Mouse (Mus musculus) natural killer cell, adult 2 months (primary cell): Measurements from ENCODE around the gene Gm49337.

Experiments used
- DNase-seq, 2 experiments: peaks; one replicate each; pipeline ENCODE4 v3.0.0; 2022; ENCODE audit warnings: low spot score in 2 of 2

Gene Gm49337

DNA sequence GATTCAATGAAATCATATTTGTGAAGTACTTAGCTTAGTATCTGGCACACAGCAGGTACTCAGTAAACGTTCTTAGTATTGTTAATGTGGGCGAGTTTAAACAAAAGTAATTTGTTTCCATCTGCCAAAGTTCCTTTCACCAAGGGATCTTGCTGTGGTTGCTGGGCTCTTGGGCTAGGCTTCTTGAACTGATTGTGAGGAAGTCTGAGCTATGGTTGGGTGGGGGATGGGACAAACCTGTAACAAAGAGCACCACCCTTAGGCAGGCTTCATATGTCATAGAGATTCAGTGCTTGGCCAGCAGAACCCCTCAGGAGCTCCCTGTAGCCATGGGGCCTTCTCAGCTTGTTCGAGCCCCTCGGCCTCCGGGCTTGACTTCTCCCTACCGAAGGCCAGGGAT is at the start of gene Gm49337, which contains the start of gene 1700042G07Rik:
Gene Gm49337, plus strand, starts transcription at position 313 of the 400 bp plus-strand sequence.
Gene 1700042G07Rik, plus strand, starts transcription at position 301 of the 400 bp plus-strand sequence.
- DNase-seq: no peak

DNA sequence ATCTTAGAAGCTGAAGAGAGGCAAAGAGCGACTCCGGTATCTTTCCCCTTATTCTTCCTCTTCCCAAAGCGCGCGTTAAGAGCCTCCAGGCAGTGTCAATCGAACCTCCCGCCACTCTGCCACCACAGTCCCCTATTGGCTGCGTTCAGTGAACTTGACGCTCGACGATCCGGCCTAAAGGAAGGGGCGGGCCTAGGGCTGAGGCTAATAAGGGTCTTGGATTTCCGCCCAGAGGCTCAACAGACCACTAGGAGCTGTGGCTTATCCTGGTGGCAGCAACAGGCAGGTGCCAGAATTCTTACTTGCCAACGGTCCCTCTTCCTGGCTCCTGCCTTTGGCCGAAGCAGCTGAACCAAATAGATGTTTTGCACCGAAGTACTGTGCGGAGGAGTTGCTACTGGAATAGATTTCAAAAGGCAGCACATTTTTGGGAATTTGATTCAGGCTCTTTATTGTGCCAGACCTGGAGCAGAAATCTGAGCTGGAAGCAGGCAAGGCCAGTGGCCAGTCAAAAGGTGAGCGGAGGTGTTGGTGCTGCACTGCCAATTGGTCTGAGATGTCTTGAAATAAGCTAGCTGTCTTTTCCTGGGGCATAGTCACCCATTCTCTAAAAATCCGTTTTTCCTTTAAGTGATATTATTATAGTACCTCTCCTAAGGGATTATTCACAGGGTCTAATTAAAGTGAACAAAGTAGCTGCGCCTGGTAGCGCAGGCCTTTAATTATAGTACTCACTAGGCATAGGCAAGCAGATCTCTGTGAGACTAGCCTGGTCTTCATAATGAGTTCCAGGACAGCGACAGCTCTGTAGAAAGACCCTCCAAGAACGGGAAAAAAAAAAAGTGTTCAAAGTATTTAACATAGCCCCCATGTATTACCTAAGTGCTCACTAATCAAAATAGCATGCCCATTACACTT is 49.3 kb upstream of the Gm49337 start, which contains the start of the genes Rad54l and Pomgnt1:
Gene Rad54l, minus strand, starts transcription at position 89 of the 918 bp plus-strand sequence.
Gene Pomgnt1, plus strand, starts transcription at position 239 of the 918 bp plus-strand sequence.
- DNase-seq: peak; percentile 52 to 56

DNA sequence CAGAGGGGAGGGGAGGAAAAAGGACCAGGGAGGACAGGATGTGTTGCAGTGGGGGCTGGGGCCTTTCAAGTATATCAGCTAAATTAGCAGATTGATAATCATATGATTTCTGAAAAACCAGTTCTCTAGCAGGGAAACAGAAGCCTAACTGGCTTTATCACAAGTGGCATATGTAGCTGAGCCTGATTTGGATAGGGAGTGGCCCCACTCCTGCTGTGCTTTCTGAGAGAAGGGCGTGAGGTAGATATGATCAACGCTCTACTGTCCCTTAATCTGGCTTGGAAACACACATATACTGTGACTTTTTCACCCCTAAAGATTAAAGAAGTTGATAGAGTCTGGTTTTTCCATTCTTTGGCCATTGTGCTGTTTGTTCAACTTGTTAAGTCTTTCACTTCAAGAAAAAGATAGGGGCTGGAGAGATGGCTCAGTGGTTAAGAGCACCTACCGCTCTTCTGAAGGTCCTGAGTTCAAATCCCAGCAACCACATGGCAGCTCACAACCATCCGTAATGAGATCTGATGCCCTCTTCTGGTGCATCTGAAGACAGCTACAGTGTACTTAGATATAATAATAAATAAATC is 47.3 kb upstream of the Gm49337 start:
- no peak for DNase-seq

DNA sequence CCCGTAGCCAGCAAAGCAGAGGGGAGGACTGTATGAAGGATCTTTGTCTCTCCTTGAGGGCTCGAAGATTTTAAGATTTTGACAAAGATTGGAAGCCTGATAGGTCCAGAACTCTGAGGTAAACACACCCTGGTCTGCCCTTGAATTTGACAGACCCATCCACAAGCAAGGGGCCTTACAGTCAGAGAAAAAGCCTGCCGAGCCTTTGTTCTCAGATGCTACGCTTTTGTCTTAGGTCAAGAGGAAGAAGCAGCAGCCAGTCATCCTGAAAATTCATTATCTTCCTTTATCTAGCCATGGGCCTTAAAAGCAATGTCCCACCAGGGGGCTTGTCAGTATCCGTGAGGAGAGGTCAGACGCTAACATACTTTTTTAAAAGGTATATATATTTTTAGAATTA is 45.2 kb upstream of the Gm49337 start:
- no peak for DNase-seq

DNA sequence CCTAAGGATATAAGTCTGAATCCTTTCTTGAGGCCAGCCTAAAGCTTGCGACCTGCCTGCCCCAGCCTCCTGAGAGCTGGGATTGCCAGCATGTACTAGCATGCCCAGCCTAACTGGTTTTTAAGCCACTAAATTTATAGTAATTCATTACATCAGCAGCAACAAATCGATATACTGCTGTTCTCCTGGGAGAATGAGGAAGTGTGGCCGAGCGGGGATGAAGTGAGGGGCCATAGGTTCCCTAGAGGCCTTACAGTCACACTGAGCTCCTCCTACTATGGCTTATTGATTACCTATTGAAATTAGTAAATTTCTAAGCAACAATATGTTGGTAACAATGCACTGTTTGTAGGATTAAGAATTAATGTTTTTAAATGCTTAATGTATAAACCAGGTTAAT is 40.1 kb upstream of the Gm49337 start:
- DNase-seq: no peak

DNA sequence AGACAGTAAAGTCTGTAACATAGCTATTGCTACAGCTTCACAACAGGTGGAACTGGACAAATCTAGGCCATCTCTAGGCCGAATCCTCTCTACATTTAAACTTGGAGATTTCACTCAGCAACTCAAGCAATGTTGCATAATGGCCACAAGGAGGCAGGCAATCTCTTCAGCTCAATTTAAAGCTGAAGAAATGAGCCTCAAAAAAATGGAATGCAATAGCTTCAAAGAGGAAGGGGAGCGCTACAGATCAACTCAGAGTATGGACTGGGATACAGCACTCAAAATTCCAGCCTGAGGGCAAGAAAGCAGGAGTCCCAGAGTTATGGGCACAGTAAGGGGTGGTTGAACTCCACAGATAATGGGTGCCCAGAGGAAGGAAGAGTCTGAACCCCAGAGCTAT is 38.2 kb upstream of the Gm49337 start:
- peak in 1 of 2 experiments; percentile 15 for DNase-seq

DNA sequence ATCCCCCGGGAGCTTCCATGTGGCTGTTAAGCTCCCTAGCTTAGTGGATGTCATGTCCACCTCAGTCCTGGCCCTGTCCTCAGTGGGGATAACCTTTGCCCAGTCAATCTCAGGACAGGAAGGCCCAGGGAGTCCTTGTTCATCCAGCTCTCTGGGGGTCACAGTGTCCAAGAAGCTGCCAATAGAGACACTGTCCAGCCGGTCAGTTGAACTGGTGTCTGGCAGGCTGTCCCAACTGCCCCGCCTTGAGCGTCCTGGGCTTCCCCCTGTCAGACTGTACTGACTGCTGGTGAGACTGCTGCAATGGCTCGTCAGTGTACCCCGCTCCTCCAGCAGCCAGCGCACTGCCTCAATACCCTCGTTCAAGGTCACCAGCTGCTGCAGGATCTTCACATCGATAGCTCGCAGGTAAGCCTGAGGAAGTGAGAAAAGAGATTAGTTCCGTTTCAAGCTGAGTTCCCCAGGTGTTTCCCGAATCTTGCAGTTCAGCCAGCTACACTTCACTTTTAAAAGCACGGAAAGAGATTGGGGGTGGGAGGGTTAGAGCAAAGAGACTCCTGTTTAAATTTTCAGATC is 35.7 kb upstream of the Gm49337 start:
- DNase-seq: peak in 1 of 2 experiments; percentile 23

DNA sequence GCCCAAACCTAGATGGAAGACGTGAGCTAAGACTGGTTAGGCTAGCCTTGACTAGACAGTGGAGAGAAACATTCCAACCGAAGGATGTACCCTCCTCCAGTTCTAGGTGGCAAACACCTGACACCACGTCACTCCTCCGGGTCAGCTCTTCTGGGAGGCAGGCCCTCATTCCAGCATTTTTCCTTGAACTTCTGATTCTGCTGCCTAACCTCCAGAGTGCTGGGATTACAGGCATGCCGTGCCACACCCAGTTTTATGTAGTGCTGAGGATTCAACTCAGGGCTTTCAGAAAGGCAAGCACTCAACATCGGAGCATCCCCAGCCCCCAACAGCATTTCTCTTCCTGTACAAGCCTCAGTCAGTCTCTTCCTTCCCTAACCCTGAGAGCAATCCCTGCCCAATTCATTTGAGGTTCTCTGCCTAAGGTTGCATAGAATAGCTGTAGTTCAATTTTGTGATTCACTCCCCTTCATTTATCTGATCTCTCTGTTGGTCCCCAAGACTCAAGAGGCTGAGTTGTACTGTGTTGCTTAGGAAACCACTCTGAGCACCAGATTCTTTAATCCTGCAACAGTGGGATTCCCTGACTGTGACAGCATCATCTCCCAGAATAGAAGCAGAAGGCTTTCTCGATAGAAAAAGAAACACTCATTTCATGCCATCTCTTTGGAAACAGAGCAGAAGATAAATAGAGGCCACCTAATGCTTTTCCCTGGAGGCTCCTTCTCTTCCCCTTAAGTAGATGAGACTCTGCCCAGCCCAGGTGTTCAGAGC is 32.2 kb upstream of the Gm49337 start:
- DNase-seq: no peak

DNA sequence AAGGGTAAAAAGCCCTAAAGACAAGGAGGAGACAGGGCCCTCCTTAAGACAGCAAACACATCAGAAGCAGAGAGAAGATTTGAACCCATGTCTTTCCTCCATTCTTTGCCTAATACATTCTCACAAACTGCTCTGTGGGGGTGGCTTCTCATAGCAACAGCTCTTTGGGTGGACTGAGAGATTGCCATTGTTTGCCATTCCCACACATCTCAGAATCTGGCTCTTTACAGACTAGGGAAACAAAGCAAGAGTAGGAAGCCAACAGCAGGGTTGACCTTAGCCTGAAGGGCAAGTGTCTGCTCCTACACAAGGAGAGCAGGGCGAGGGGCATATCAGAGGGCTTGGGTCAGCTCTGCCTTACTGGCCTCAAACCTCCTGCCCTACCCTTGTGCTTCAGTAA is 31.4 kb upstream of the Gm49337 start:
- no peak for DNase-seq

DNA sequence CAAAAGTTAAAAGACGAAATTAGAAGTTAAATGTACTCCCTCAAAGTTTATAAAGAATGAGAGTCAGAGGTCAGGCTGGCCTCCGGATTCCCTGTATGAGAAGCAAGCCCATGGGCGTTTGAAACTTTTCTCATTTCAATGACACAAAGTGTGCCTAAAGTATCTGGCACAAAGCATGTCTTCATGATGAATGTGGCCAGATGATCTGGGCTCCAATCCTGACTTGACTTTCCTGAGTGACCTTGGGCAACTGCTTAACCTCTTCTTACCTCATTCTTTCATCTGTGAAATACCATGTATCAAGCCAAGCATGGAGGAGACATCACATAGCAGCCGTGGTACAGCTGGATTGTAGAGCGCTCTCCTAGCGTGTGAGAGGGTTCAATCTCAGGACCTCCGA is 30.9 kb upstream of the Gm49337 start:
- DNase-seq: no peak

DNA sequence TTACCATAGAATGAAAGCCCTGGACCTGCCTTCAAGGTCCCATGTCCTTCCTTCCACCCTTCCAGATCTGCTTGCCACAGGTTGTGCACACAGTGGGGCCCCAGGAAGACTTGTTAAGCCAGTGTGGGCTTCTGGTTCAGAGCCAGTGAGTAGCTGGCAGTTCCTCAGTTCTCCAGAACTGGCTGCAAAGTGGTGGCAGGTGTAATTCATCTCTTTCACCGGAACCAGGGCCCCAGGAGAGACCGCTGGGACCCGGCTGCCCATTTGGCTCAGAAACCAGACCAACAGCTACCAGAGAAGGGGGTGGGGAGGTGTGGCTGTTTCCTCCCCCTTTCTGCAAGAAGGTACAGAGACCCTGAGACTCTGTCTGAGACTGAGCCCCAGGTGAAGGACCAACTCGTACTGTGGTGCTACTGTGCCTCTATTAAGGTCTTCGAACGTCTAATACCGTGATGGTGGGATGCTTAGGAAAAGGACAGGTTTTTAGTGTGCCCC is 29.8 kb upstream of the Gm49337 start:
- no peak for DNase-seq

DNA sequence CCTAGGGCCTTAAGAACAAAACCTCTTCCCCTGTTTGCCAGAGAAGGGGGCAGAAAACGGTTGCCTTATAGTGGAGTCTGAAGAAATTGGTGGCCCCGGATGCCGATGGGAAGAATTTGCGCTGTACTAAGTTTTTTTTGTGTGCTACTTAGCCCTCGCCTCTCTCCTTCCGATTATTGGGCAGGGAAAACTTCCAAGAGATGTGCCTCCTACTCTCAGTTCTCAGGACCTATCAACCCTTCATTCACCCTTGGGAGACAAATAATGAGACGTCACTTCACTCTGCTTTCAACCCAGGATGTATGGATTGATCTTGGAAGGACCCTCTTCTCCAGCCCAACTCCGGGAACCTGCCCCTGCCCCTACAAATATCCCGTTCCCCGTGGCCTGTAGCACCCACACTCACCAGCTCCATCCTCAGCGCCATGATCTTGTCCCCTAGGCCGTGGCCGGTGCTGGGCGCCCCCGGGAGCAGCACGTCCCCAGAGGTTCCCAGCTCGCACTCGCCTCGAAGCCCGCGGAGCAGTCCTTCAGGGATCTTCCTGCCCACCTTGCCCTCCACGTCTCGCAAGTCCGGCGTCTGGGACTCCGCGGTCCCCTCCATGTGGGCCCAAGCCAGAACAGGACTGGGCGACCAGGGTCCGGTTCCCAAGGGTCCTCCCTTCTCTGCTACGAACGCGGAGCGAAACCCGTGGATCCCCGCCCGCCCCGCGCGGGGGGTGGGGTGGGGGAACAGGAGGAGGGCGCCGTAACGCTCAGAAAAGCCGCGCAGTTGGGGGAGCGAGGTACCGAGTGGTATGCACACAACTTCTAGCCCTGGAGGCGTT is 29.1 kb upstream of the Gm49337 start:
- DNase-seq: peak in 1 of 2 experiments; percentile 32

DNA sequence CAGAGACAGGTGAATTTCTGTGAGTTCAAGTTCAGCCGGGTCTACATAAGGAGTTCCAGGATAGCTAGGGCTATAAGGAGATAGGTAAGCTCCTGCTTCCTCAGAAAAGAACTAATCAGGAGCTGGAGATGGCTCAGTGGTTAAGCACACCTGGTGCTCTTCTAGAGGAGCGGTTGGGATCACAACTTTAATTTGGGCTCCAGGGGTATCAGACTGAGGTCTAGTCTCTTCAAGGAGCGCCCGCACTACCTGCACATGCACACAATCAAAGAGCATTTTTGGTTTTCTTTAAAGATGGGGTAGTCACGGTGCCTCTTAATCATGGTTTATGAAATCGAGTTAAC is 23.4 kb upstream of the Gm49337 start:
- DNase-seq: no peak

DNA sequence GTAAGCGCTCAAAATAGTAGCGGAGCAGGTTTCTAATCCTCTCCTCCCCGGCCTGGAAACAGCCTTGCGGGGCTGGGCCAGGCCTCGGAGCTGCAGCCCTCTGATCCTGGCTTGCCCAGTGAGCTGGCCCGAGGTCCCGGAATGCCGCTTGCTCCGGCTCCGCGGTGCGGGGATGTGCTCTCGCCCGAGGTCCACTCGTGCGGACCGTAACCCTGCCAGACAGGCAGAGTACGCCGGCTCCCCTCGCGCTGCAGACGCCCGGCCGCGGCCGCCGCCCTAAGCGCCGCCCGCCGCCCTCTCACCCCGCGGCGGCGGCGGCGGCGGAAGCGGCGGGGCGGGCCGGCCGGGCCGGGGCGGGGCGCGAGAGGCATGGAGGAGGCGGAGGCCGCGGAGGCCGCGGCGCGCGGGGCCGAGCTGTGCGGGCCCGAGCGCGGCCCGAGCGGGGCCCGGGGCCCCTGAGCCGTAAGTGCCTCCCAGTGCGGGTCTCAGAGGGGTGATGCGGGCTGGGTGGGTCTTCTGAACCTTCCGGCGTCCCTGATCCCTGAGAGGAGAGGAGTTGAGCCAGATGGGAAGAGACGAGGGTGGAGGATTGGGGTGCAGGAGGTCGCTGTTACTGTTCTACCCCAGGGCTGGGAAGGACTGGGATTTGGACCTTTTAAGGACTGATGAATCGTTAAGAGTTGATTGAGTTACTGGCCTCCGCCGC is 22.9 kb upstream of the Gm49337 start:
- peak; percentile 19 to 34 for DNase-seq

DNA sequence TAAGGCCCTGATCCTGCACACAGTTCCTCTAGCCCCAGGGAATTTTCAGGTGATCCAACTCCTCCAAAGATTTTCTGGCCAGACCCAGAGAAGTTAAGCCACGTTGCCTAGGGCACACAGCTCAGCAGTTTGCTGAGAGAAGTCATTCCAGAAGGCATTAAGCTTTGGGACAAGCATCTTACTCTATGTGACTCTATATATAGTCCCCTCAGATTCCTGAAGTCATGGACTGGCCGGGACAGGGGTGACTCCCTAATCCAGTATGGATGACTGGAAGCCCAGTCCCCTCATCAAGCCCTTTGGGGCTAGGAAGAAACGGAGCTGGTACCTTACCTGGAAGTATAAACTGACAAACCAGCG is 22.3 kb upstream of the Gm49337 start:
- DNase-seq: no peak

DNA sequence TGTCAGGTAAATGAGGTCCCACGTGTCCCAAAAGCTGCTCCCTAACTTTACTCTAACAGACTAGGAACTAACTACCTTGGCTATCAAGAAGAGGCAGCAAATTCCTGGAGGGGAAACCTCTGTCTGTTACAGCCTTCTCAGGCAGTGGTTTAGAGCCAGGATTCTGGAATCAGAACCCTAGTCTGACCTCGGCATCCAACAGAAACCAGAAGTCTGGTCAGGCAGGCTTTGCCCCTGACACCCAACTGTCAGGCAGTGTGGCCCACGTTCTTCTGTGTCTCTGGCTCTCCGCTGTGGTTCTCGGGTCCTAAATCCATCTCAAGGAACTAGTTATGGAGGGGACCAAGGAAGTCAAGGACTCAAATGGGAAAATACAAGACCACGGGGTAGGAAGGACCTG is 21.9 kb upstream of the Gm49337 start, which contains the start of gene Lurap1:
Gene Lurap1, minus strand, starts transcription at position 101 of the 400 bp plus-strand sequence.
- no peak for DNase-seq

DNA sequence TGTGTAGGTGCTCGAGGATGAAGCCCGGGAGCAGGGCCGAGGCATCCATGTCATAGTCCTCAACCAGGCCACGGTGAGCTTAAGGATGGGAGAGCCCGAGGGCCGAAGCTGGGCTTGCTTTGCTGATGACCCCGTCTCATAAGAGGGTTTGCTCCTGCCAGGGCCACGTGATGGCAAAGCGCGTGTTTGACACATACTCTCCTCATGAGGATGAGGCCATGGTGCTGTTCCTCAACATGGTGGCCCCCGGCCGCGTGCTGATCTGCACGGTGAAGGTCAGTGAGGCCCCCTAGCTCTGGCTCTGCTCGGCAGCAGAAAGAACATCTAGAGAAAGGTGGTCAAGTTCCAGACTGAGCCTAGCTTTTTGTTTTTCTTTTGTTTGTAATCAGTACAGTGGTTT is 20.5 kb upstream of the Gm49337 start:
- no peak for DNase-seq

DNA sequence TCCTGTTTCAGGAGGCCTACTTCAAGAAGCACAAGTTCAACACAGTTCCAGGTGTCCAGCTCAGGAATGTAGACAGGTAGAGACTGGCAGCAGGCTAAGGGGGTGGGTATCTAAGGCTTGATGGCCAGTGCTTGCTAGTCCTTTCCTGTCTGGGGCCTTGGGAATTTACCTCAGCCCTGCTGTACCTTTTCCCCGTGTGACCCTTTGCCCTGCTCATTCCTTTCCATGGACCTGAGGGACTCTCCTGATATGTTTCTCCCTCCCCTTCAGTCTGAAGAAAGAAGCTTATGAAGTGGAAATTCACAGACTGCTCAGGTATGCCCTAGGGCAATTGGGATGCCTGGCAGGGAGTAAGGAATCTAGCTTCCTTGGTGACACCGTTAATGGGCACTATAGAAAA is 15.3 kb upstream of the Gm49337 start:
- no peak for DNase-seq

DNA sequence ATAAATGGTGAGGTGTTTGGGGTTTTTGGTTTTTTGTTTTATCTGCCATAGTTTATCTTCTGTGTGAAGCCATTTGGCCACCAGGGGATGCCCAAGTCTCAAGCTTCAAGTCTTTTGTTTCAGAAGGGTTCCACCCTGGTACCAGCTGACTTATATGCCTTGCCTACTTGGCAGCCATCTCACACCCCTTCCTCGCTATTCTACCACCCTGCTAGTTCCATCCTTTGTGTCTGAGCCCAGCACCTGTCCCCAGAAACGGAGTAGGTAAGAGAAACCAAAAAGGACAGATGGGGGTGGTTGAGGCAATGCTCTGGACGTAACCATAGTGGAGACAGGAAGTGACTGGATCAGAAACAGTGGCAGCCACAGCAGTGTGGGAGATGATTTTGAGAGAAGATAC is 13.3 kb upstream of the Gm49337 start:
- DNase-seq: no peak

DNA sequence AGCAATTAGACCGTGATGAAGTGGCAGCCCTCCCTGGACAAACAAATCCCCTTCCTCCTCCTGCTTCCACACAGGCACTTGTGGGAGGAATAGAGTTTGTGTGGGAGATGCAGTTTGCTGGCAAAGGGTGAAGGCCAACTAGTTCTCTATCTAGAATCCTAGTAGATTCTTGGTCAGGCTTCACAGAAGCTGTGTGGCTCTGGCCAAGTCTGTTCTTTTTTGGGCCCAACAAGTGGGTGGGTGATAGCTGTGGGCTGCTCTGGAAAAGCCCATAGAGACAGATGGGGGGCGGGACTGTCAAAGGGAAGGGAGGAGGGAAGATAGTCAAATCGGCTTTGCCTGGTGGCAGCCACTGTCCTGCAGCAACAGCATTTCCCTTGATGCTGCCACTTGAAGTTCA is 12.4 kb upstream of the Gm49337 start:
- no peak for DNase-seq
